In the genomic region with DNA sequence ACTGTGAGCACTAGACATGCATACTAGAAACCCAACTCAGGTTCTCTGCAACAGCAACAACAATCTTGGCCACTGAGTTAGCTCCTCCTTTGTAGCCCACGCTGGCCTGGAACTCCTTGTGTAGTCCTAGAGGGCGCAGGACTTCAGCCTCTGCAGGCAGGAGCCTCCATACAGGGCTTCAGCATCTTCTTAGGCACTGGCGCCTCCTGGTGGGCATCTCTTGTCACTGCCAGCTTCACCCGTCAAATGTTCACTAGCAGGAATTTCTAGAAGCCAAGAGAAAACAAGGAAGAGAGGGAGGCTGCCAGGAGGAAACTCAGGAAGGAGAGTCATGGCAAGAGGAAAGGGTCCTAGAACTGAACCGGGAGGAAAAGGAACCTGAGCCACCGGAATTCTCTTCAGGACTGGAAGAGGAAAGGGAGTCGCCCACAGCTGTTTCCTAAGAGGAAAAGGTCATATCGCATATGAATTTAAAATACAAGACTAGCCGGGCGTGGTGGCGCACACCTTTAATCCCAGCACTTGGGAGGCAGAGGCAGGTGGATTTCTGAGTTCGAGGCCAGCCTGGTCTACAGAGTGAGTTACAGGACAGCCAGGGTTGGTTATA, we compare ENCODE assay signal across 8 mouse cellular contexts. TPM values are rescaled to one million over a fixed set of nuclear protein-coding genes. Genes with fewer than 3 reads are reported as not detected.
A peak's percentile ranks its signal among the peaks of the same experiment; 100 is the strongest.
DNase-seq lines count a peak whose midpoint lies in the region; ATAC-seq and TF ChIP-seq lines count a peak whose summit lies in the region.

No protein-coding gene starts in this region.

- no peaks in the 10 kb centered on the region for H3K4me1 ChIP-seq in limb, embryonic 14.5 days (ENCODE audit: control insufficient read depth, insufficient read depth, low read length)

- H3K4me2 ChIP-seq in limb, embryonic 14.5 days (replicated peaks; ENCODE audit: low read depth, low read length, severe bottlenecking), result no peak overlapping the region

- peak; percentile 70 for DNase-seq in 3134 (ENCODE audit: extremely low read depth, insufficient read length, low spot score)
- peak; percentile 89 to 97 for DNase-seq in adrenal gland, adult (ENCODE audit: inconsistent age in 2 of 2, low spot score in 1 of 2)
- DNase-seq in embryo, embryonic 10 days (ENCODE audit: low spot score), result peak; percentile 95
- peak; percentile 86 to 88 for DNase-seq in gastrocnemius, postnatal 36 days
- peak; percentile 97 for DNase-seq in kidney, adult 9 months
- DNase-seq in limb, embryonic 14.5 days (ENCODE audit: low spot score), result peak; percentile 91
- peak; percentile 49 to 75 for DNase-seq in monocyte, adult 2 months (ENCODE audit: low read depth in 1 of 2, low spot score in 2 of 2)
- peak; percentile 73 to 79 for DNase-seq in spleen, postnatal 36 days (ENCODE audit: low spot score in 2 of 2)

- intact Hi-C loops in gastrocnemius, postnatal 36 days (cut with DNase I), result loop anchor here (5.0 kb wide), 1 partner anchor 202 kb away; no protein-coding TSS in a partner anchor

- no peak for TF ChIP-seq POLR2A in limb, embryonic 14.5 days (IDR thresholded peaks at IDR 0.05; ENCODE audit: borderline replicate concordance, extremely low read depth, insufficient read depth, insufficient read length)

- no peak overlapping the region for H3K27ac ChIP-seq in limb, embryonic 14.5 days (replicated peaks; ENCODE audit: low read depth, low read length)

- no peak overlapping the region for H3K4me3 ChIP-seq in limb, embryonic 14.5 days (replicated peaks; ENCODE audit: low read length)

- H3K36me3 ChIP-seq in limb, embryonic 14.5 days (ENCODE audit: control insufficient read depth, insufficient read depth, low read length), result no peaks in the 10 kb centered on the region

- 46% methylated on average over 12 of the region's 12 CpGs for WGBS in limb, embryonic 14.5 days

- H3K9me3 ChIP-seq in limb, embryonic 14.5 days (ENCODE audit: control insufficient read depth, low read length), result no peaks in the 10 kb centered on the region

- peak; percentile 71; the same call in 1 of the 2 replicates for ATAC-seq in limb, embryonic 14.5 days (ENCODE audit: low FRiP score, low read depth)

- no peak overlapping the region for H3K9ac ChIP-seq in limb, embryonic 14.5 days (ENCODE audit: low read depth, low read length, severe bottlenecking)

- no peaks in the 10 kb centered on the region for H3K27me3 ChIP-seq in limb, embryonic 14.5 days (ENCODE audit: control insufficient read depth, insufficient read depth, low read length)

RNA-seq across cellular contexts. Expression of a gene that starts 11.4 kb away (rescaled TPM):
- total RNA-seq in gastrocnemius, postnatal 36 days (2021), result 1 to 10 TPM; 3.1 to 3.2 TPM
- 4.2 and 5.1 TPM in 2 replicates for polyA plus RNA-seq in limb, embryonic 14.5 days (2012; rRNA removed)
- 5.6 and 6.0 TPM in 2 replicates for polyA plus RNA-seq in limb, embryonic 14.5 days (2014; fragmentation: Nextera tagmentation; extraction: Ambion mirVana)

RNA-seq across cellular contexts. Expression of a gene that starts 16.4 kb away (rescaled TPM):
- 10 to 100 TPM; 11.1 to 12.6 TPM for total RNA-seq in gastrocnemius, postnatal 36 days (2021)
- polyA plus RNA-seq in limb, embryonic 14.5 days (2012; rRNA removed), result 13.7 and 15.6 TPM in 2 replicates
- 13.6 and 15.7 TPM in 2 replicates for polyA plus RNA-seq in limb, embryonic 14.5 days (2014; fragmentation: Nextera tagmentation; extraction: Ambion mirVana)

RNA-seq across cellular contexts. Expression of a gene that starts 30.0 kb away (rescaled TPM):
- total RNA-seq in gastrocnemius, postnatal 36 days (2021), result 10 to 100 TPM; 12.2 to 21.8 TPM
- polyA plus RNA-seq in limb, embryonic 14.5 days (2012; rRNA removed), result 61.5 and 76.4 TPM in 2 replicates
- polyA plus RNA-seq in limb, embryonic 14.5 days (2014; fragmentation: Nextera tagmentation; extraction: Ambion mirVana), result 40.5 and 50.5 TPM in 2 replicates

RNA-seq across cellular contexts. Expression of a gene that starts 30.3 kb away (rescaled TPM):
- total RNA-seq in gastrocnemius, postnatal 36 days (2021), result 10 to 100 TPM; 14.1 to 18.1 TPM
- 412 and 480 TPM in 2 replicates for polyA plus RNA-seq in limb, embryonic 14.5 days (2012; rRNA removed)
- polyA plus RNA-seq in limb, embryonic 14.5 days (2014; fragmentation: Nextera tagmentation; extraction: Ambion mirVana), result 93.8 and 108 TPM in 2 replicates
